Mouse (Mus musculus) left cerebral cortex, adult 2 months (tissue): ENCODE results near the gene Vwf. TPM values are rescaled to one million over a fixed set of nuclear protein-coding genes. Genes with fewer than 3 reads are reported as not detected.

ENCODE experiments used
- DNase-seq, 2 experiments: peaks; one replicate each; pipeline ENCODE4 v3.0.0; 2021 to 2022; ENCODE audit warnings: low spot score in 2 of 2, mixed read lengths in 1 of 2; ENCODE audit errors: extremely low spot score in 1 of 2
- H3K27ac ChIP-seq: fragments of 200-600 bp; 2 replicates; pipeline ENCODE4 v1.8.1; 2022
- H3K4me3 ChIP-seq: fragments of 200-600 bp; 2 replicates; pipeline ENCODE4 v1.8.1; 2022
- CTCF ChIP-seq: fragments of 200-600 bp; IDR thresholded peaks from 2 replicates; pipeline ENCODE4 v1.8.1; 2022; ENCODE audit warnings: antibody characterized with exemption, mild to moderate bottlenecking, moderate library complexity
- intact Hi-C: fragments of 180-260 bp; cut with DNase I; formaldehyde crosslinking; loops from one replicate; pipeline ENCODE4 v1.15.1; 2025
- total RNA-seq, 2 experiments: library from RNA; stranded (reverse); gene quantifications; 2 replicates each; pipeline ENCODE4 v1.2.3; 2021

Gene Vwf
- total RNA-seq, 2 experiments from 2014 or later, result 13.7 to 14.6 TPM

DNA sequence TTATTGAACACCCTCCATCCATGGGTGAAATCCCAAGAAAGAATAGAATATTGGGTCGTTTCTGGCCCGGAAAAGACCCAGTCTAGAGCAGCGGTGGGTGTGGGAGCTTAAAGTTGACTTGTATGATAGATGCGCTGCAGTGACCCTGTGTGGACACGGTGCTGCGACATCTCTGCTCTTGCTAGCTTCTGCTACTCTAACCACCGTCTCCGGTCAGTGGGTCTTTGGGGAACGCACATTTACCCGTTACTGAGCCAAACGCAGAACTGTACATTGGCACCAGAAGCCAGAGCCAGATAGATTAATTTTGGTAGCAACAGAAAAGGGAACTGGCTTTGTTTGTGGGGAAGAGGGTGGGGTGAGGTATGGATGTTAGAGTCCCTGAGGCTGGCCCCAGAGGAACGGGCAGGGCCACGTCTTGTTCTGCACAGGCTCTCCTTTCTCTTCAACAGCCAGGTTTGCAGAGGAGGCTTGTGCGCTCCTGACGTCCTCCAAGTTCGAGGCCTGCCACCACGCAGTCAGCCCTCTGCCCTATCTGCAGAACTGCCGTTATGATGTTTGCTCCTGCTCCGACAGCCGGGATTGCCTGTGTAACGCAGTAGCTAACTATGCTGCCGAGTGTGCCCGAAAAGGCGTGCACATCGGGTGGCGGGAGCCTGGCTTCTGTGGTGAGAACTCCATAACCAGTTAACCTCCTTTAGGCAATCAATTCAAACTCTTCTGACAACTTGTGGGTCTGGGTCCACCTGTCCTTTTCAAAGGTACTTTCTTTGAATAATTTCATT is 57.3 kb downstream of the Vwf start:
- Histone ChIP-seq H3K4me3 (no peak overlapping the region), H3K27ac (no peak overlapping the region)
- no peak for DNase-seq
- intact Hi-C loops, result loop anchor here (2.0 to 5.0 kb wide), 3 partner anchors 105 to 327 kb away; no protein-coding TSS in a partner anchor
- TF ChIP-seq CTCF, result no peak

DNA sequence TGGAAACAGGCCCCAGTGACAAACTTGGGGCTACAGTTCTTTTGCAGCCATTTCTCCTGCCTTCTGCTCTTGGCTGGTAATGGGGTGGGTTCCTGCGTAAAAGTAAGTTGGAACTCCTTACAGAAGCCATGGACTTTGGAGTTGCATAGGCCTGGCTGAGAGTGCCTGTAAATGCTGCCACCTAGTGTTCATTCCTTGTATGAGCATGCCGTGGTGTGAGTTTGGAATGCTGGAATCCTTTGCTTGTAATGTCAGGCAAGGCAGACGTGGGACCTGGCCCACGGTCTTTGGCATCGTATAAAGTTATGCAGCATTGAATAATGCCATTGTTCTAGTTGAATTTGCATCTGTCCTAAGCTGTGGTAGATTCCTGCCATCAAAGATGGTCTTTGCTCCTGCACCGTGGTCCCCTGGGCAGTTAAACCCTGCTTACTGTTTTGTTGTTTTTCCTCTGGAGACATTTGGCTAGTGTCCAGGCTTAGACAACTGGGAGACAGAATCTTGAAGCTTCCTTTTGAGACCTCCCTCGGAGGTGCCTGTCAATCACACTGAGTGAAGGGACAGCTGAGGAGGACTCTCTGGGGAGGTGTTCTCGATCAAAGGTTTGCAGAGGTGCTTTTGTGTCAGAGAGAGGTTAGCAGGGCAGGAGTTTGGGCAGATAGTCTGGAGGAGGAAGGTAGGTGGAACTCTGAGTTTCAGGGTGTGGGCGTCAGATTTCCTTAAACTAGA is 58.1 kb downstream of the Vwf start:
- Histone ChIP-seq H3K27ac (no peak overlapping the region), H3K4me3 (no peak overlapping the region)
- peak; percentile 68 to 75 for DNase-seq
- peak; percentile 97 for TF ChIP-seq CTCF
- intact Hi-C loops, result loop anchor here (2.0 to 5.0 kb wide), 2 partner anchors 242 to 327 kb away; no protein-coding TSS in a partner anchor

DNA sequence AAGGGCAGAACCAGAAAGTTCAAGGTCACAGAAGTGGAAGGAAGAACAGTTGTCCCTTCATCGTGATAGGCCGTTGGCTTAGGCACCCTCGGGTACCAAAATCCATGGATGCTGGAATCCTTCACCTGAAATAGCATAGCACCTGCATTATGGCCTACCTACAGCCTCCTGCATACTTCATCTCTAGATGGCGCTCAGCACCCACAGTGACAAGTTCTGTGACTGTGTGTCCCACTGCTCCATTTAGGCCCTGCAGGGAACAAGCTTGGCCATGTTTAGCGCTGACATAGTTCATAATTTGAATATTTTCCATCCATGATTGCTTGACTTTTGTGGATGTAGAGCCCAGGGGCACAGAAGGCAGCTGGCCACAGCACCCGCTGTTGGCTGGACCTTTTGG is 62.5 kb downstream of the Vwf start:
- intact Hi-C loops, result no loop called here
- no peak for DNase-seq
- no peak for TF ChIP-seq CTCF
- Histone ChIP-seq H3K4me3 (no peak overlapping the region), H3K27ac (no peak overlapping the region)

DNA sequence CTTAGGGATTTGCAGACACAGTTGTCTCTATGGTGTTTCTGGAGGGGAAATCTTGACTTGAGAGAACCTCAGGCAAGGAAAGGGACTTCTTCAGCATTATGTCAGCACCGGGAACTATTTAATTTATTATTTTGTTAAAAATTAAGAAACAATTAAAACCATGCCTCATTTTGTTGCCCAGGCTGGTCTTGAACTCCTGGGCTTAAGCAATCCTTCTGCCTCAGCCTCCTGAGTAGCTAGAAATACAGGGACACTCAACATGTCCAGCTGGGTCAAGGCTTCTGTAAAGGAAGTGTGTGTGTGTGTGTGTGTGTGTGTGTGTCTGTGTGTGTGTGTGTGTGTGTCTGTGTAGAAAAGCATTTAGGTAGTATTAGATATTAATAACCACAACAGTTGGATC is 71.3 kb downstream of the Vwf start:
- intact Hi-C loops, result no loop called here
- H3K27ac ChIP-seq, result no peak overlapping the region
- H3K4me3 ChIP-seq, result no peak overlapping the region
- TF ChIP-seq CTCF, result no peak
- DNase-seq, result no peak

DNA sequence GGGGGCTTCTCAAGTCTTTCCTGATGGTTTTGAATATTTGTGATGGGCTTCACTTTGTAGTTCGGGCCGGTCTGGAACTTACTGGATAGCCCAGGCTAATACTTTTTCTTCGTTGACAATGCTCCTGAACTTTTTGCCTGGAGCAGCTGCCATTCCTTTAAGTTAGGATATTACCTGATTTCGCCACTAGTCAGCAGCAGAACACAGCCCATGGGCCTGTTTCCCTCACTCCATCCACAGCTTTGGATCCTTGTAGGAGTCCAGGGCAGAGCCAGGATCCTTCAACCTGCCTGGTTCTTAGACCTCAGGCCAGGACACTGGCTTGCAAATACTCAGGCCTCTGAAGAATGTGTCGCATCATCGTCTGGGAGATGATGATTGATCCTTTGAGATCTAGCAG is 74.2 kb downstream of the Vwf start:
- peak; percentile 43 to 50 for DNase-seq
- Histone ChIP-seq H3K27ac (no peak overlapping the region), H3K4me3 (no peak overlapping the region)
- peak; percentile 82 for TF ChIP-seq CTCF
- intact Hi-C loops, result loop anchor here (1.0 to 5.0 kb wide), 6 partner anchors 41 to 854 kb away; no protein-coding TSS in a partner anchor

DNA sequence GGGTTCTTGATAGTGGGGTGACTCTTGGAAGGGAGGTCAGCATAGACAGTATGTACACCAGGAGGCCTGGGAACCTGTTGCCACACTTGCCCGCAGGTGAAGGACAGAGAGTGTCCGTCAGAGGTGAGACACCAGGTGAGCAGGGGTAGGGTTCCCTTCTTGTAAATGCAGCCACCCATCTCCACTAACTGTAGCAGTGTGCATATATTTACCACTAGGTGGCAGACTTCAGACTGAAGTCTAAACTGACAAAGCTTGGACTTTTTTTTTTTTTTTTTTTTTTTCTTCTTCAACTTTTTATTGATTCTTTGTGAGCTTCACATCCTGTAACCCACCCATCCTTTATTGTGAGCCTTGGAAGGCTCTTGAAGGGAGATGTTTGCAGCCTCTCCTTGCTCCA is 75.9 kb downstream of the Vwf start:
- intact Hi-C loops, result loop anchor here (5.0 kb wide), 2 partner anchors 330 to 785 kb away; no protein-coding TSS in a partner anchor
- no peak for DNase-seq

DNA sequence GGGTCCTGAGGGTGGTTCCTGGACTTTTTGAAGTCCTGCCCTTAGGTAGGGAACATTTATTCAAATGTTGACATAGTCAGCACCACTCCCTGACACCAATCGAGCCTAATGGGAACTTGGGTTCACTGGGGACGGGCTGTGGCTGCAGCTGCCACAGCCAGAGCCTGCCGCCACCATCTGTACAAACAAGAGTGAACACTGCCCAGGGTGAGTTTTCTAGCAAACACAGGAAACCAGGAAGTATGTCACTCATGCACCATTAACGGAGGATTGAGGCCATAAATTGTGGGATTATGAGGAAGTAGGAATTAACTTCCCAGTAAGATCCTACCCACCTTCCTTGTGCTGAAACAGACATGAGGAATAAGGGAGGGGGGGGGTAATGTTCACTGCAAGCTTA is 93.9 kb downstream of the Vwf start:
- Histone ChIP-seq H3K27ac (no peak overlapping the region), H3K4me3 (no peak overlapping the region)
- DNase-seq, result no peak
- TF ChIP-seq CTCF, result no peak
- intact Hi-C loops, result no loop called here

More for the DNA sequence above, 75.9 kb downstream of the Vwf start:
- Histone ChIP-seq H3K4me3 (no peak overlapping the region), H3K27ac (no peak overlapping the region)
- peak; percentile 71 for TF ChIP-seq CTCF

DNA sequence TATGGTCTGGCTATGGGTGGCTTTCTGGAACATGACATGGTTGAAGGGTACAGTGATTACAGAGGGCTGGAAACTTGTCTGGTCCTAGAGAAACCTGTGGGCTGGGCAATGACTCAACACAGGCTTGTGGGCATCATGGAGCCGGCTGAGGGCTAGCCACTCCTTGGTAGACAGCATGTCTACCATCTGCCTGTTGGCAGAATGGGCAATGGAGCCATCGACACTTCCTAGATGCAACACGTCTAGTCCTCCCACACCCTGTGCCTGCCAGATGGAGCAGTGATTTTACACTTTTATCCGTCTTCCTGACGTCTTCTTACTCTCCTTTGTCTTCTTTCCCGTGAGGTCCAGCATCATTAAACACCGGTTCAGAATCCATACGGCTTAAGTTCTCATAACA is 94.6 kb downstream of the Vwf start:
- intact Hi-C loops, result no loop called here
- TF ChIP-seq CTCF, result no peak
- no peak overlapping the region for H3K4me3 ChIP-seq
- H3K27ac ChIP-seq, result no peak overlapping the region
- peak in 1 of 2 experiments; percentile 50 for DNase-seq

DNA sequence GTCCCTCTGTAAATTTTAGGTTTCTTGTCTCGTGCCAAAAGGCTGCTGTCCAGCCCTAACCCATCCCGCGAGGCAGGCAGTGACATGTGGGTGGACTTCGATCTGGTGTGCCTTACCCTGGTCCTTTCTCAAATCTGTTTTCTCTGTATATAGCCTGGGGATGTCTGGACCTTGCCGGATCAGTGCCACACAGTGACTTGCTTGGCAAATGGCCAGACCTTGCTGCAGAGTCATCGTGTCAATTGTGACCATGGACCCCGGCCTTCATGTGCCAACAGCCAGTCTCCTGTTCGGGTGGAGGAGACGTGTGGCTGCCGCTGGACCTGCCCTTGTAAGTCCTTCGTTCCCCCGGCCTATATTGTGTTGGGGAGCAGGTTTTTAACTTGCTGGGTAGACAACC is 102.4 kb downstream of the Vwf start:
- TF ChIP-seq CTCF, result no peak
- DNase-seq, result no peak
- intact Hi-C loops, result no loop called here
- no peak overlapping the region for H3K4me3 ChIP-seq
- H3K27ac ChIP-seq, result no peak overlapping the region

DNA sequence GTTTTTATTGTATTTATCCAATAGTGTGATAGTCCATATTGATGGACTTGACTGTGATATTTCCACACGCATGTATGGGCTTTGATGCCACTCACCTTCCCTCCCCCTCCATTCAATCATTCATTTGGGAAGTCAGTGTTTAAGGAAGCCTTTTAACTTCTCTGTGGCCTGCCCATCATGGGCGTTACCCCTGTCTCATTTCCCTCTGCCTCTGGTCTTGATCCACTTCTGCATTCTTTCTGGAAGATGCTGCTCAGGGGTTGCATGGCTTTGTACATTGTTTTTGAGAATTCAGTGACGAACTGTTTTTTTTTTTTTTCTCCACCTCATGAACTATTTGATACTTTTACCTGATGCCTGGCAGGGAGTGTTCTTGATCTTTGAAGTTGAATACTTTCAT is 104.8 kb downstream of the Vwf start:
- no peak for TF ChIP-seq CTCF
- intact Hi-C loops, result no loop called here
- no peak for DNase-seq
- Histone ChIP-seq H3K4me3 (no peak overlapping the region), H3K27ac (no peak overlapping the region)

DNA sequence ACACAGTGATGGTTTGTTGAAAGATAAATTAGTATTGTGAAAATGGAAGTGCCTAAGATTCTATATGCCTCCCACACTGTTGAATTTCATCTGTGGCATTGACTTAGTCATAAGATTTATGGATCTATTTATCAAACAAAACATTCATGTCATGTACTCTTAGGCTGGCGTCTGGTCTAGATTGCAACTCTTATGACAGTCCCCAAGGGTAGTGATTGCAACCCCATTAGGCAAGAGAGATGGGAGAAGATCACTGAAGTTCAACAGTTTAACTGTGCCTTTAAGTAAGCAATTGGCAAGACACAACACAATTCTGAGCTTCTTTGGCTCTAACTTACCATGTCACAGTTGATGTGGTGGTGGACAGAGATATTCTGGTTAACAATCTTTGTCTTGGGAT is 106.8 kb downstream of the Vwf start:
- Histone ChIP-seq H3K27ac (no peak overlapping the region), H3K4me3 (no peak overlapping the region)
- no peak for TF ChIP-seq CTCF
- DNase-seq, result no peak
- intact Hi-C loops, result no loop called here

DNA sequence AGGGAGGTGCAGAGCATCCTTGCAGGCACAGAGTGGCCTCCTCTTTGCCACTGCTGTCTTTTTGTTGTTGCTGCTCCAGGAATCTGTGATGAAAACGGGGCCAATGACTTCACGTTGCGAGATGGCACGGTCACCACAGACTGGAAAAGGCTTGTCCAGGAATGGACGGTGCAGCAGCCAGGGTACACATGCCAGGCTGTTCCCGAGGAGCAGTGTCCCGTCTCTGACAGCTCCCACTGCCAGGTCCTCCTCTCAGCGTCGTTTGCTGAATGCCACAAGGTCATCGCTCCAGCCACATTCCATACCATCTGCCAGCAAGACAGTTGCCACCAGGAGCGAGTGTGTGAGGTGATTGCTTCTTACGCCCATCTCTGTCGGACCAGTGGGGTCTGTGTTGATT is 110.3 kb downstream of the Vwf start:
- intact Hi-C loops, result no loop called here
- no peak overlapping the region for H3K27ac ChIP-seq
- no peak for DNase-seq
- H3K4me3 ChIP-seq, result no peak overlapping the region
- TF ChIP-seq CTCF, result no peak
